Mouse (Mus musculus) thymus, postnatal 25 days (tissue): ENCODE results near the gene Mdfi.

ENCODE experiments used
- DNase-seq: peaks from one replicate; pipeline ENCODE4 v3.0.0; 2022

Mdfi gene

DNA sequence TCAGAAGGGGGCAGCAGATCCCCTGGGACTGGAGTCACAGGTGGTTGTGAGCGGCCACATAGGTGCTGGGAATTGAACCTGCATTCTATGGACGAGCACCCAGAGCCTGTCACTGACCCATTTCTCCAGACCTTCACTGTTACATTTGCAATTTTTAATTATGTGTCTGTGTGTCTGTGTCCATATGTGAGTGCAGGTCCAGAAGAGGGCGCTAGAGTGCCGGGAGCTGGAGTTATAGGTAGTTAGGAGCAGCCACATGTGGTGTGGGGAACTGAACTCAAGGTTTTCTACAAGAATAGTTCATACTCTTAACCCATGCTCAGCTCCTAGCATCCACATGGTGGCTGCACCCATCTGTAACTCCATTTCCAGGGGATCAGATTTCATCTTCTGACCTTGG is 37.5 kb downstream of the Mdfi start:
- peak; percentile 26 for DNase-seq

DNA sequence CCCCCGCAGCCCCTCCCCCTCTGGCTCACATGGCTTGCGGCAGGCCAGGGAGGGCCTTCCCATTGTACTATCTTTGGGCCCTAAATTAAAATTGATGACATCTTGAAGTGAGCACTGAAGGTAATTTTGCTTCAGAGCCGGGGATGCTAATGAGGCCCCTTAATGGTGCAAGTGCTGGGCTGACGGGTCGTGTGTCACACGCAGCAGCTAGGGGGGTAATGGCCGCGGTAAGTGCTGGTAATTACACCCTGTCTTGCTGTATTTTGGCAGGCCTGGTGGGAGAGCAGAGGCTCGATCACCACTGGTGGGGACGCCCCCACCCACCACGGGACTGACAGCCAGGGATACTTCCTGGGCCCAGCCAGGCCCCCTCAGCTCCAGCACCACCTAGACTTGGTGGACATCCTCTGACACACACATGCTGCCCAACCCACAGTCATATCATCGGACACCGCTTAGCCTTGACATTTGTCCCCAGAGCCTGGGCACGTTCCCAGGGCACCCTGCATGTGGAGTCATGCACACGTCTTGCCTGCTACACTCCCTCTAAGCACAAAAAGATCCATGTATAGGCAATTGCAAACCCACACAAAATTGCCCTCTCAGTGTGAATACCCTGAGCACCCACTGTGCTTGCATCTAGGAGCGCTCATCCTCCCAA is 38.2 kb downstream of the Mdfi start:
- DNase-seq = no peak

DNA sequence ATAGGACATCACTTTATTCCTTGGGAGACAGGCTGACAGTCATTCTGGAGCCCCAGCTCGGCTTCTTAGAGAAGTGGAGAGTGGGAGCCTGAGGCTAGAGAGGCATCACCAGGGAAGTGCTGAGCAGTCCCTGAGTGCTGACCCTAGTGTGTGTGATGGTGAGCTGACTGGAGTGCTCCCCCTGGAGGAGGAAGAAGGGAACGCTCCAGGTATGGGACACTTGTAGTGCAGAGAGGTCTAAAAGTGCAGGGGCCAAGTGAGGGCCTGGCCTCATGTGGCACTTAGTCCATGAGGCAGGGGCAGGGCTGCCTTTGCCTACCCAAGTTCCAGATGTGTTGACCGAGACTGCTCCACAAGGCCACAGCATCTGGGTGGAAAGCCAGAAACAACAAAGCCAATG is 39.0 kb downstream of the Mdfi start:
- peak; percentile 63 for DNase-seq

DNA sequence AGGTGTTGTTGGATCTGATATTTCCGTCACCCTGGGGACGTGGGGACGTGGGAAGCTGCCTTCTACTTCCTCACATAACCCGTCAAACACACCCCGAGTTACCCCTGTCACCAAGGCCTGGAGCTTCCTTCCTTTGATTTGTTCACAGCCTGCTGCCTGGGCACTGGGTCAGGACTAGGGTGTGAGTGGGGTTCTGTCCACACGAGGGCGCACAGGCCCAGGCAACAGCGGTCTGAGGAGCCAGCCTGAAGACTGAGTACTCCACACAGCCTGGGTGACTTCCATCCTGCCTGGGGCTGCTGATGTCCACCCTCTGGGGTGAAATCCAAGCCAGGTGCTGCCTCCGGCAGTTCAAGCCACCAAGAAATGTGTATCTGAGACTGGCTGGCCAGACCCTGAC is 41.1 kb downstream of the Mdfi start:
- peak; percentile 85 for DNase-seq

DNA sequence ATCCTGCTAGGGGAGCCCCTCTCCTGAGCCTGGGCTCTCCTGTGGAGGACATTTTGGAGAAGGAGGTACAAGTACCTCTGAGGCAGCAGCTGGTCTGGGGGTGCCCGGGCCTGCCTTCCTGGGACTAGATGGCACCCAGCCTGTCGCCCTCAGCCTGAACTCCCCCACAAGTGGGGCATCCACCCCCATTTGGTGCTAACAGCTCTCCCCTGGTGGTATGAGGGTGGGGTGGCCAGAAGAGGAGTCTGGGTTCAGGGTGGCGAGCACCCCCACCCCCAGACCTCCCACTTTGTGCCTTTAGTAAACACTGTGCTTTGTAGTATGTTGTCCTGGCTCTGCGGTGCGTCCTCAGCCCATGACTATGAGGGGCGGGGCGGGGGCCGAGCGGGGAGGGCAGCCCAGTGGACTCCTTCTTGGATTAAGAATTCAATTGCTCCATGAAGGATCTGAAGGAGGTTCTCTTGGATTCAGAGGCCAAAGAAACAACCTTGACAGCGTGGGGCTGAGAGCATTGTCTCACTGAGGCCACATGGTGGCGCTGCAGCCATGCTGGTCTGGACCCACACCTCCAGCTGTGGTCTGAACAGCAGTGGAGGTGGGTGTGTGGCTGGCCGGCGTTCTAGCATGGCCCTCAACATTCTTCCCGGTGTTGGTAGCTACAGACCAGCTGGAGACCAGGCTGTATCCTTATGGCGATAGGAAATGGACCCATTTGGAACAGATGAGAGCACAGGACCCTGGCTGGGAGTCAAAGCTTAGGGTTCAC is 42.2 kb downstream of the Mdfi start:
- DNase-seq = peak; percentile 64

DNA sequence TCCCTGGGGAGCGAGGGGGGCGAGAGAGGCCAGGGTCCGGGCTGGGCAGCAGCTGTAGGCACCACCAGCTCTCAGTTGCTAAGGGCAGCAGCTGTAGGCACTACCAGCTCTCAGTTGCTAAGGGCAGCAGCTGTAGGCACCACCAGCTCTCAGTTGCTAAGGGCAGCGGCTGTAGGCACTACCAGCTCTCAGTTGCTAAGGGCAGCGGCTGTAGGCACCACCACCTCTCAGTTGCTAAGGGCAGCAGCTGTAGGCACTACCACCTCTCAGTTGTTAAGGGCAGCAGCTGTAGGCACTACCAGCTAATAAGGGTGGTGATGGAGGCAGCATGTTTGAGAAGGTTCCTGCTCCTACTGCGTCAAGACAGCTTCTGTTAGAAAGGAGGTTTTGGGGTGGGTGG is 45.5 kb downstream of the Mdfi start:
- DNase-seq = no peak

DNA sequence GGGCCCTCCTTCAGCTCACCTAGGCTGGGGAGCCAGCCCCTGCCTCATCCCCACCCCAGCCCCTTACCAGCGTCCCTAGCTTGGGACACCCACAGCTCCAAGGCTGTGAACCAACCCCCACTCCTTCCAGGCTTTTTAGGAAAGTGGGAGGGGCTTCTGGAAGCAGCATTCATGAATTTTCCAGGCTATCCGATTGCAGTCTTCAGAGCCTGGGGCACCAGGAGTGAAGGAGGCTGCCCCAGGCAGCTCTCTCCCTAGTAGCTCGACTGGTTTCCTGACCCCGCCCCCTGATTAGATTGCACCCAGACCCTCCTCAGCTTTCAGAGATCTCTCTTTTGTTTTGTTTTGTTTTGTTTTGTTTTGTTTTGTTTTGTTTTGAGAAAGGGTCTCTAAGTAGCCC is 46.2 kb downstream of the Mdfi start:
- no peak for DNase-seq

DNA sequence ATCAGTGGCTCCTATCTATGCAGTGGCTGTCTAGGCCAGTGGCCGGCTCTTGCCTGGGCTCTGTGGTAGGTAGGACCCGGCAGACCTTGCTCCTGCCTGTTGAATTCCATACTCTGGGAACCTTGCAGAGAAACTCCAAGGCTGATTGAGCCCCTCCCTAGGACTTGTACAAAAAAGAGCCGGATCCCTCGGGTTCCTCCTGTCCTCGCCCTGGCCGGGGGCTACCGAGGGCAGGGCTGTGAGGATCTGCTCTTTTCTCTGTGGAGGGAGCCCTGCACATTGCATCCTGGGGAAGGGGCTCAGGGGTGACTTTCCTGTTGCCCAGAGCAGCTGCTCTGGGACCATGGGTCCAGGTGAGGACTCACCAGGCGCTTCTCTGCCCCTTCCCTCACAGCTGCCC is 46.9 kb downstream of the Mdfi start:
- DNase-seq = no peak

DNA sequence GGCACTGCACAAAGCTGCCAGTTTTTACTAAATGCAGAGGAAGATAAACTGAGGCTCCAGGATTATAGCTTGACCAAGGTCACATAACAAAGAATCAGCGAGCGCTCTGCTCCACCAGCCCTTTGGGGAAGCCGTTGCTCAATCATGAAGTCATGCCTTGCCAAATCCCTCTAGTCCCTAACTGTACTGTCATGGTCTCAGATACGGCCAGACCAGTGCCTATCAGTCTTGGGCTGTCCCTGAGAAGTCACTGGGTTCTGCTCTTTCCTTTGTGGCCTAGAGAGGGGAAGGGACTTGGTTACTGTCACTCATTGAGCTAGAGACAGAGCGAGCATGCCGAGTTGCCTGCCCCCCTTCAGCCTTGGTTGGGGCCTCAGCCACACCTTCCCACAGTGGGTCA is 50.1 kb downstream of the Mdfi start:
- no peak for DNase-seq

DNA sequence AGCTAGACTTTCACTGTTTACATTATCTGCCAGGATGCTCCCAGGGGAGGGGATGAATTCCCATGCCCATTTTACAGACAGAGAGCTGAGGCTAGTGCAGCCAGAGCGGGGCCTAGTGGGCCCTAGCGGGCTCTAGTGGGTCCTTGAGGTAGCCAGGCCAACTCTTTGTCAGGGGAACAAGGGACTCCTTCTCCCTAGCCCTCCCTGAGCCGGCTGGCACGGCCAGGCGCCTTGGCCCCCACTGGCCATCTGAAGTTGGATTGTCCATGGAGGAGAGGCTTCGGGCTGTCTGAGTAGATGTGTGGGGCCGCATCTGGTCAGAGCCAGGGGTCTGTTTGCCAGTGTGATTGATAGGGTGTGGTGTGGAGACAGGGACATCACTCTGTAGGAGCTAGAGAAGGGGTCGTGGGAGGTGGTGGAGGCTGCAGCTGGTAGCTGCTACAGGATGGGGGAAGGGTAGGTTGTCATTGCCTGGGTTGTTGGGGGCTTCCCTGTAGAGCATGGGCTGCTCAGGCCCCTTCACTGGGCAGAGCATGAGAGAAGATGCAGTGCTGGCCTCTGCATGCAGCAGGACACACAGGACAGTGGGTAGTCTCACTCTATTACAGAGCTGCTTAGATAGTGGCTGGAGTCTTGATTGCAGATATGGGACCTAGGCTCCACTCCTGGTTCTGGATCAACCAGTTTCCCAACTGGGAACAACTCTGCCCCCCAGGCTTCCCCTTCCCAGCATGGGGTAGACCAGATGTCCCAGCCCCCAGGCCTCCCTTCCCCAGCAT is 50.9 kb downstream of the Mdfi start:
- DNase-seq = no peak

DNA sequence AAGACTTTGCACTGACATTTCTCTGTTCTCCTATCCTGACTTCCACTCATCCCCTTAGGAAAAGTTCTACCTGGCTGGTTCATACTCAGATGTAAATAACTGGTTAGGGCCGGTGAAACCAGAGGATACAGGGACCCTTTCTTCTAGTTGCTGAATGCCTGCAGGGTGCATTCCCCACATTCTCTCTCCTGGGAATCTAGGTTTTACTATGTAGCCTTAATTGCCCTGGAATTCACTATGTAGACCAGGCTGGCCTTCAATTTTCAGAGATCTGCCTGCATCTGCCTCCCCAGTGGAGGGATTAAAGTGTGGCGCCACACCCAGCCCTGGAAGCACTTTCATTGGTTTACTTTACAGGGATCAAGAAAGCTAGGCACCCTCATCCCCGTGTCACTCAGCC is 52.0 kb downstream of the Mdfi start:
- DNase-seq = no peak

DNA sequence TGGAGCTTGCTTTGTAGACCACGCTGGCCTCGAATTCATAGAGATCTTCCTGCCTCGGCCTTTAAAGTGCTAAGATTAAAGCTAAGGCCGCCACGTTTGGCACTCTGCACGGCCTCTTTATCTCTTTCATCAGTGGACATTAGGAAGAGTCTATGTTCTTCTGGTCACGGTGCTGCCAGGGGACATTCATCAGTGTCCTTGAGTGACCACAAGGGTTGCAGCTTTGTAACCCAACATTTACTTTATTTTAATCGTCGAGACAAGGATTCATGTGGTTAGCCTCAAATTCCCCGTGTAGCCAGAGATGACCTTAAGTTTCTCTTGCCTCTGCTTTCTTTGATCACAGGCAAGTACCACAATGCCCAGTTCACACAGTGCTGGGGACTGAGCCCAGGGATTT is 54.0 kb downstream of the Mdfi start:
- DNase-seq = no peak

DNA sequence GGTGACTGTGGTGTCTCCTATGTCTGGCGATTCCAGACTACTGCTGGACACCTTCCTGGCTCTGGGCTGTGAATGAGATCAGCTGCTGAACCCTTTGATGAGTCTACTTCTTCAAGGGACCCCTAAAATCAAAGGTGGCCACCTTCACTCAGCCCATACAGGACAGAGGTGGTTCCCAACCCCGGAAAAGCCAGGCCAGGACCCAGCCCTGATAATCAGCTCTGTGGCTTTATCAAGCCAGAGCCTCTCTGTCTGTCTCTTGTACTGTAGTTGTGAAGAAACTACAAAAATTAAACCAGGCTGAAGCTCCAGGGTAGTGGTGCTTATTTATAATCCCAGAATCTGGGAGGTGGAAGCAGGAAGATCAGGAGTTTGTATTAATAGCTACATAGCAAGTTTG is 57.4 kb downstream of the Mdfi start:
- no peak for DNase-seq

DNA sequence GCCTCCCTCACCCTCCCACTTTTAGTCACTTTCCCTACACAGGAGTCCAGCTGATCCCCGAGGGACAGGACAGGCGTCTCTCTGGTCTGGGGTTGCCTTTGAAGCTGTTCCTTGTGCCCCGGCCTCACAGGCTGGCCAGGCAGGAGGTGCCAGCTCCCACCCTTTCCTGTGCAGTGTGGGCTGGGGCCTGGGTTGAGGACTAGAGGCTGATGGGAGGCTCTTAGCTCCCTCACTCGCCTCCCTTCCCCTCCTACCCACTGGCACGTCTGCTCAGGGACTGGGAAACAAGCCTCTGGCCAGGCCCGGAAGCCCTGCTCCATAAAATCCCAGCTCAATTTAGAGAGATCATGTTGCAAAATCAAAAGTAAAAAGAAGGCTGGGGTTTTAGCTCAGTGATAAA is 60.9 kb downstream of the Mdfi start:
- no peak for DNase-seq

DNA sequence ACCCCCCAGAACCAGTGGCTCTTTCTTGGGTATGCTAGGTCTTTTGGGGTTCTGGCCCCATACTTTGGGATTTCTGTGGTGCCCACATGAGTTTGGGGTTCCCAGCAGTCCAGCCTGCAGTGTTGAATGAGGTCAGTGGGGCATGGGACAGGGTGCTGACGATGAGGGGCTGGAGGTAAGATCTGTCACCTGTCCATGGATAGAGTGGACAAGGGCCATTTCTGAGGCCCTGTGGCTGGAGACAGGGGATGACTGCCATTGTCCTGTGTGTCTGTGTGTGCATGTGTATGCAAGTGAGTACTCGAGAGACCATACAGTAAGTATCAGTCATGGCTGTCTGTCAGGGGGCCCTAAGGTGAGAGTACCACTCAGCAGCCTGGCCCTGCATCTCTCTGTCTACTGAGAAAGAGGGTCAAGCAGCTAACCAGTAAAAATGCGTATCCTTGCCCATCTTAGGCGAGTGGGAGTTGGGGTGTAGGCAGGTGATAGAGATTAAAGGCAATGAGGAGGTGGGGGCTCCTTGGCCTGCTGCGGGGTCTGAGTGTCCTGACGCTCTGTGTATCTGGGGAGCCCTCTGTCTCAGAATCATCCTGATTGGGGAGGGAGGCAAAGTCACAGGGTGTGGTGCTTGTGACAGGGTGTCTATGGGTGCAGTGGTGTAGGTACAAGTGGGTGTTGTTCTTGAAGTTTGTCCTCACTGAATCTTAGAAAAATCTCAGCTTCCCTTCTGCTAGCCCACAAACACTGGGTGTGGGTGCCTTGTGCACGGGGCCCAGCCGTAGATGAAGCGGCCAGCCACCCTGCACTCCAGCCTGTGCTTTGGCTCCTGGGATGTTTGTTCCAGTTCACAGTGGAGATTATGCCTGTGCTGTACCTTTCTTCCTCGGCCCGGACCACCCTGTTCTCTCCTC is 64.8 kb downstream of the Mdfi start:
- no peak for DNase-seq

DNA sequence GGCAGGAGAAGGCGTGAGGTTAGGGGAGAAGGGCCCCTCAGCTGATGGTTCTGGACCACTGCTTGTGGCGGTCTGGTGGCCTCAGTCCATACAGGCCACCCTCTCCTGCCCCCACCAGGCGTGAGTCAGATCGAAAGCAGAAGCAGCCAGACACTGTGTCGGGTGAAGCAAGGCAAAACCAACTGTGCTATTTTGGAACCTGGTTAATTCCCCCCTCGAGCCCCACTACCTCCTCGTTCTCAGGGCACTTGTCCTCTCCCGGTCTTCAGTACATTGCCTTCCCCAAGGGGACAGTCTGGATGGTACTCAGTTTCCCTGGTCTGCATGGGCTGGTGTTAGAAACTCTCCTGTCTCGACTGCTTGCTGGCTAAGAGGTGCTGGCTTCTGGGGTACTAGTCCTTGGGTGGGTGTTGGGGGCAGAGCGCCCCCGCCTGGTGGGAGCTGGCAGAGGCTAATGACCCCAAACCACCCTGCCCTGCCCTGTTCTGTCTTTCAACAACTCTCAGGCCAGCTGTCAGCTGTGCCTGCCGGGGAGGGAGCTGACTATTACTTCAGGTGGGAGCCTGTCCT is 65.7 kb downstream of the Mdfi start:
- peak; percentile 44 for DNase-seq

DNA sequence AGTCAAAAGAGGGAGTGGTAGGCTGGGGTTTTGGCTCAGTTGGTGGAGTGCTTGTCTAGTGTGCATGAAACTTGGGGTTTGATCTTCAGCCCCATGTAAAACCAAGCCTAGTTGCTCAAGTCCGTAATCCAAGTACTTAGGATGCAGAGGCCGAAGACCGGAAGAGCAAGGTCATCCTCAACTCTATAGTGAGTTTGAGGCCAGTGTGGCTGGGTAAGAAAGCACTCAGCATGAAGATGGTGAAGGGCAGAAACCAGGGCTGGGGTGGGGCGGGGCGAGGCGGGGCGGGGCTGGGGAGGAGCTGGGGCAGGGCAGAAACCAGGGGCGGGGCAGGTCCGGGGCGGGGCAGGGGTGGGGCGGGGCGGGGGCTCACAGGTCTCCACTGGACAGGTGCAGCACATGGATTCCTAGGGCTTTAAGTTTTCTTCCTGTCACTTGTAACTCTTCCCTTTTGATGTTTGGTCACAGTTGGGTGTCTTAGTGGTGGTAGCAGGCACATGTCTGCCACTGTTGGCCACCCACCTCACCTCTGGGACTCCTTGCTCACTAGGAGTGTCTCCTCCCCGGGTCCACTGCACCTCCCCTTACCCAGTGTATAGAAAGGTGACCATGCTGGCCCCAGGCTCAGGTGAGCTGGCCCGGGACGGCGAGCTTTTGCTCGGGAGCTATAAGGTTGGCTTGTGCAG is 66.9 kb downstream of the Mdfi start:
- no peak for DNase-seq

DNA sequence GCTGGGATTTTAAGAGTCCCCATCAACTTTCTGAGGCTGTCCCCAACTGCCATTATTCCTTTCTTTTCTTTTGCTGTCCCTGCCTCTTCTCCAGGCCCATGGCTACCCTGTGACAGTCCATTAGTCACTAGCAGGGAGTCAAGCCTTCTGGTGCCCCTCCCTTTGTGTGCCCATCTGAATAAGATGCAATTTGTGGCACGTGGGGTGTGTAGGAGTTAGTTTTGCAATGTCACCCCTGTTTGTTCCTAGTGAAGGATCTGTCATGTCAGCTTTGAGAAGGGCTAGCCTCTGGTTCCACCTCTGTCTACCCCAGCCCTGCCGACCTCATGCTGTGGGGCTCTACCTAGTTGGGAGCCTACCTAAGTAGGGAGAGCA is 67.4 kb downstream of the Mdfi start:
- DNase-seq = no peak

DNA sequence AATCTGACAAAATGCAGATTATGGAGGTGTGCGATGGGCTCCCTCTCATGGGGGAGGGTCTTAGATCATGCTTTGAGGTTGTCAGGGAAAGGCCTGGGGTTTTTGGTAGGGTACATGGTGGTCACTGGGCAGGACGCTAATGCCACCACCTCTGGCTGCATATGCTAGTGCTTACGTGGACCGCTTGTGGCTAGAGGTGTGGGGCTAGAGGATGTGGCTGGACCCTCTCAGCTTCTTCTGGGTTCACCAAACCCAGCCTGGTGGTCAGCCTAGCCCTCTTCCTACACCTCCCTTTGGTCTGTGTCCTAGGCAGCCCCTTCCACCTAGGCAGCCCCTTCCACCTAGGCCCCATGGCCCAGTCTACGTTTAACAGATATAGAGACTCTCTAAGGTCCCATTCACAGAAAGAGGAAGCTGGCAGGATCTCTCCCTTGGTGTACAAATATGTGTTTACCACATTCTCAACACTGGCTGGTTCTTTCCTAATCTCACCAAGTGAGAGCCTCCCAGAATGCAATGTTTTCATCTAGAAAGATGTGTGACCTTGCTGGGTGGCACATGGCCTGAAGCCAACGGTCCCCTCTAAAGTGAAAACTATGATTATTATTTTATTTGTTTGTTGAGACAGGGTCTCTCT is 68.0 kb downstream of the Mdfi start:
- DNase-seq = no peak

DNA sequence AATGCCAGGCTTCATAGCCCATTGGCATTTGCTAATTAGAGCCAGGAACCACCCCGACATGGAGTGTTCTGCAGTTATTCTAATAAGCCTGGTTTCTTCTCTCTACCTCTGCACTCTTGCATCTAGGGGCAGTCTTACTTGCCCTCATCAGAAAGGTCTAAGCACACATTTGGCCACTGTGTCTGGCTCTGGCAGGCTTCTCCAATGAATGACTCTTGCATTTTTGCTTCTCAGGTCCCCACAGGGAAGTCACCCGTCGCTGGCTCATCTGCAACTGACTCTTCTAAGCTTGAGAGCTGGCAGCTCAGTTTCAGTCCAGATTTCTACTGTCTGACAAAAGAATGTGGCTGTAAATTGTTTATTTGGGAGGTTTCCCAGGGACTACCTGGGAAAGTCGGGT is 68.5 kb downstream of the Mdfi start:
- DNase-seq = no peak
